Mouse (Mus musculus) forebrain, embryonic 16.5 days (tissue): Measurements from ENCODE around the gene Erap1. TPM values are rescaled to one million over a fixed set of nuclear protein-coding genes. Genes with fewer than 3 reads are reported as not detected.
A peak's percentile ranks its signal among the peaks of the same experiment; 100 is the strongest.
"Not testable (repeated sequence)": the region's sequence is repeated elsewhere in the genome, so short reads cannot be mapped to it uniquely, and the experiment has no call there.

ENCODE experiments used
- ATAC-seq: fragments of 200-750 bp; cut with Nextera tagmentation; 2 replicates; pipeline ENCODE4 v1.8.0; 2017; ENCODE audit warnings: mild to moderate bottlenecking, moderate library complexity
- H3K27ac ChIP-seq: fragments of 300-500 bp; sonication (generic); 2 replicates; pipeline ENCODE4 v1.5.1; 2014; ENCODE audit warnings: low read length, control low read depth
- H3K27me3 ChIP-seq: fragments of 300-500 bp; sonication (generic); replicated peaks from 2 replicates; pipeline ENCODE4 v1.6.1; 2014; ENCODE audit warnings: low read length; ENCODE audit not compliant: control insufficient read depth, insufficient read depth
- H3K36me3 ChIP-seq: fragments of 300-500 bp; sonication (generic); 2 replicates; pipeline ENCODE4 v1.6.1; 2014; ENCODE audit not compliant: control insufficient read depth, insufficient read depth
- H3K4me1 ChIP-seq: fragments of 300-500 bp; sonication (generic); replicated peaks from 2 replicates; pipeline ENCODE4 v1.6.1; 2014; ENCODE audit warnings: low read length; ENCODE audit not compliant: control insufficient read depth, insufficient read depth
- H3K4me2 ChIP-seq: fragments of 300-500 bp; sonication (generic); 2 replicates; pipeline ENCODE4 v1.6.1; 2014; ENCODE audit warnings: mild to moderate bottlenecking, low read length, control low read depth
- H3K4me3 ChIP-seq: fragments of 300-500 bp; sonication (generic); replicated peaks from 2 replicates; pipeline ENCODE4 v1.5.1; 2014; ENCODE audit warnings: mild to moderate bottlenecking, low read length, control low read depth
- H3K9ac ChIP-seq: fragments of 300-500 bp; sonication (generic); replicated peaks from 2 replicates; pipeline ENCODE4 v1.6.1; 2014; ENCODE audit warnings: low read depth, low read length, control low read depth
- H3K9me3 ChIP-seq: fragments of 300-500 bp; sonication (generic); 2 replicates; pipeline ENCODE4 v1.6.1; 2016; ENCODE audit warnings: low read length; ENCODE audit not compliant: control insufficient read depth
- WGBS: fragments of 180-500 bp; shearing (Covaris S2); extraction: QIAGEN DNeasy Blood & Tissue Kit; methylation state at CpG from one replicate; pipeline ENCODE4 v1.1.7; 2014; 5-methylcytosine and 5-hydroxymethylcytosine counted together
- polyA plus RNA-seq: library from polyadenylated mRNA; unstranded; fragments of >200 nt; fragmentation: Nextera tagmentation; extraction: Ambion mirVana; gene quantifications from 2 replicates; pipeline ENCODE4 v1.2.1, GENCODE M21; 2015

Erap1 gene
- 3.1 and 5.6 TPM in 2 replicates for polyA plus RNA-seq

- Histone ChIP-seq H3K9ac (peak within 1 kb of the TSS; percentile 81), H3K27me3 (no peaks in the 10 kb centered on the region), H3K27ac (peak within 1 kb of the TSS; percentile 65), H3K36me3 (no peaks in the 10 kb centered on the region), H3K4me3 (peak within 1 kb of the TSS; percentile 85), H3K4me2 (peak within 1 kb of the TSS; percentile 93), H3K9me3 (no peaks in the 10 kb centered on the region), H3K4me1 (peaks cover 5% of the 10 kb centered on the region)
- ATAC-seq = peak; percentile 74
- under 1% methylated on average over 12 of the region's 12 CpGs for WGBS
Measured at GRCm38 (mm10) chr13:74638793-74639711, at the start of gene Erap1. Gene Erap1 (plus strand): TSS chr13:74639568.

- H3K4me2 ChIP-seq, ATAC-seq, H3K27ac ChIP-seq, H3K27me3 ChIP-seq, H3K4me3 ChIP-seq, H3K36me3 ChIP-seq, H3K4me1 ChIP-seq, H3K9me3 ChIP-seq, H3K9ac ChIP-seq: not testable (repeated sequence)
- 58% methylated on average over 12 of the region's 12 CpGs for WGBS
Measured at GRCm38 (mm10) chr13:74591401-74591821, 48.0 kb upstream of the Erap1 start.

GRCm38 (mm10) chr13:74591828-74592227 is 47.5 kb upstream of the Erap1 start:
- H3K4me2 ChIP-seq, ATAC-seq, H3K4me3 ChIP-seq, H3K36me3 ChIP-seq, H3K9me3 ChIP-seq, H3K9ac ChIP-seq, H3K27ac ChIP-seq, H3K27me3 ChIP-seq, H3K4me1 ChIP-seq: not testable (repeated sequence)
- 74% methylated on average over 2 of the region's 2 CpGs for WGBS

- not testable (repeated sequence) for ATAC-seq, H3K4me2 ChIP-seq, H3K4me3 ChIP-seq, H3K27me3 ChIP-seq, H3K9me3 ChIP-seq, H3K27ac ChIP-seq, H3K4me1 ChIP-seq, H3K9ac ChIP-seq, H3K36me3 ChIP-seq
- 92% methylated on average over 2 of the region's 2 CpGs for WGBS
Measured at GRCm38 (mm10) chr13:74597022-74597421, 42.3 kb upstream of the Erap1 start.

GRCm38 (mm10) chr13:74601776-74602175 is 37.6 kb upstream of the Erap1 start:
- not testable (repeated sequence) for ATAC-seq, H3K27ac ChIP-seq, H3K4me1 ChIP-seq, H3K4me2 ChIP-seq, H3K9me3 ChIP-seq, H3K36me3 ChIP-seq, H3K9ac ChIP-seq, H3K27me3 ChIP-seq, H3K4me3 ChIP-seq
- WGBS = no CpG with 5 or more reads among the region's 1 CpGs

- not testable (repeated sequence) for H3K4me1 ChIP-seq, H3K9me3 ChIP-seq, H3K36me3 ChIP-seq, H3K27me3 ChIP-seq
- H3K9ac ChIP-seq = peak overlapping the region; percentile 61
- ATAC-seq = peak; percentile 99
- peak overlapping the region; percentile 56 for H3K4me2 ChIP-seq
- H3K27ac ChIP-seq = peak overlapping the region; percentile 86
- H3K4me3 ChIP-seq = peak overlapping the region; percentile 51
- 12% methylated on average over 22 of the region's 22 CpGs for WGBS
Measured at GRCm38 (mm10) chr13:74617163-74618019, 22.0 kb upstream of the Erap1 start.

- H3K9ac ChIP-seq = no peak overlapping the region
- H3K36me3 ChIP-seq = no peaks in the 10 kb centered on the region
- WGBS = 44% methylated on average over 1 of the region's 1 CpGs
- H3K4me1 ChIP-seq = no peaks in the 10 kb centered on the region
- no peaks in the 10 kb centered on the region for H3K27me3 ChIP-seq
- no peak overlapping the region for H3K4me3 ChIP-seq
- ATAC-seq = peak; percentile 38; the same call in 1 of the 2 replicates
- H3K27ac ChIP-seq = no peak overlapping the region
- H3K9me3 ChIP-seq = 0 out of 2 replicates have a peak, but pooled peaks cover 2% of the 10 kb centered on the region
- H3K4me2 ChIP-seq = no peak overlapping the region
Measured at GRCm38 (mm10) chr13:74632327-74632726, 7.0 kb upstream of the Erap1 start.

- WGBS = 78% methylated on average over 3 of the region's 3 CpGs
- ATAC-seq = no peak
Measured at GRCm38 (mm10) chr13:74632857-74633256, 6.5 kb upstream of the Erap1 start.

More at GRCm38 (mm10) chr13:74632857-74633256, 6.5 kb upstream of the Erap1 start:
- H3K4me2 ChIP-seq = no peak overlapping the region
- no peak overlapping the region for H3K9ac ChIP-seq
- H3K9me3 ChIP-seq = 0 out of 2 replicates have a peak, but pooled peaks cover 2% of the 10 kb centered on the region
- no peaks in the 10 kb centered on the region for H3K36me3 ChIP-seq
- no peaks in the 10 kb centered on the region for H3K4me1 ChIP-seq
- H3K27me3 ChIP-seq = no peaks in the 10 kb centered on the region
- H3K4me3 ChIP-seq = no peak overlapping the region
- no peak overlapping the region for H3K27ac ChIP-seq
